Mouse (Mus musculus): ENCODE results near the gene Cryga.

DNA sequence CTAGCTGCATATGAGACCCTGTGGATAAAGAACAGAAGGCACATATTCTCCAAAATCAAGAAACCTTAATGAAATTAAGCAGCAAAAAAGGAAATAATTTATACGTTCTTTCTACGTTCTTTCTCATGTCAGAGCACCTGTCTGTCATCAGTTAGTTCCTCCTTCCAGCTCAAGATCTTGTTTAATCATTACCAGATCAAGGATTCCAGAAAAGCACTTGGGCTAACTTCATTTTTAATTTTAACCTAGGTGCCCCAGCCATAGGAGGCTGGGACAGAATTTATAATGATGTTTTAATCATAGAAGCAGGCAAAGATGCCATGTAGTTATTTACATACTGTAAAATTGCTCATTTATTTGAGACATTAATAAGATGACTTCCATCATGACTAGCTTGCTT lies 41.6 kb upstream of the Cryga start:
- no peak for TF ChIP-seq CTCF (IDR thresholded peaks at IDR 0.05; ENCODE audit: insufficient read depth, low read depth, low read length)
- no peak for TF ChIP-seq POLR2A (IDR thresholded peaks at IDR 0.05; ENCODE audit: insufficient read depth, low read depth, low read length)

Data from olfactory bulb, adult 2 months (tissue).